Mouse (Mus musculus) cerebellum, postnatal 4 days (tissue): ENCODE measurements around the gene Armc7.
"Not testable (repeated sequence)": the region's sequence is repeated elsewhere in the genome, so short reads cannot be mapped to it uniquely, and the experiment has no call there.

Source experiments
- DNase-seq, 2 experiments: peaks; one replicate each; pipeline ENCODE4 v3.0.0; 2022; ENCODE audit warnings: low spot score in 2 of 2, mixed read lengths in 1 of 2

The Armc7 gene

DNA sequence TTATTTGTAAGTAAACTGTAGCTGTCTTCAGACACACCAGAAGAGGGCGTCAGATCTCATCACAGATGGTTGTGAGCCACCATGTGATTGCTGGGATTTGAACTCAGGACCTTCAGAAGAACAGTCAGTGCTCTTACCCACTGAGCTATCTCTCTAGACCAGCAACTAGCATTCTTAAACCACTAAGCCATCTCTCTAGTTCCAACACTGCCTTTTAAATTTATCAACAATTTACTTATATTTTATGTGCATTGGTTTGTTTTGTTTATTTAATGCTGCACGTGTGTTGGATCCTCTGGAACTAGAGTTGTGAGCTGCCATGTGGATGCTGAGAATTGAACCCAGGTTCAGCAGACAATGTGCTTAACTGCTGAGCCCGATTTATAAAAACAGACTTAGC, 51.0 kb downstream of the Armc7 start:
- not testable (repeated sequence) for DNase-seq

DNA sequence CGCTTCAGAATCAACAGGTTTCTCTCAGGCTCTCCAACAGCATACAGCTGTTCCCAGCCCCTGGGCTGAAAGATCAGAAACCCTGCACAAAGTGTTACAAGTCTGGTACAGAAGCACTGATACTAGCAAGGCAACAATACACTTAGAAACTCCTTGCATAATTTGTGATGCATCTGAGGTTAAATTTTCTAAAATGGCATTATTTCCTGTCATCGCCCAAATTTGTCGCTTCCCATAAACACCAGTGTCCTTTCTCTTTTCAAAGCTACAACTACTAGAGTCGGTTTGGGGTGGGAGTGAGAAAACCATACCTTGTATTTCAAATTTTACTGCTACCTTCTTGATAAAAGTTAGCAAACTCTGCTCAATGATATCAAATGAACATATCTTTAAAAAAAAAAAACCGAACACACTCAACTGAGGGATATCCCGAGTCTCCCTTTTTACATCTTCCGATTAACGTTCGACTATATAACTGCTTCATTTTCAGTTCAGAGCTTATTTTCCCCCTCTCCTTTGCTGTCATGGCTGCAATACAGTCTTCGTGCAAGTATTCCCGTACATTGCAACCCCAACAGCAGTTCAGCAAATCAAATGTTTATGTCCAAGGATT, 59.4 kb downstream of the Armc7 start:
- DNase-seq: no peak

DNA sequence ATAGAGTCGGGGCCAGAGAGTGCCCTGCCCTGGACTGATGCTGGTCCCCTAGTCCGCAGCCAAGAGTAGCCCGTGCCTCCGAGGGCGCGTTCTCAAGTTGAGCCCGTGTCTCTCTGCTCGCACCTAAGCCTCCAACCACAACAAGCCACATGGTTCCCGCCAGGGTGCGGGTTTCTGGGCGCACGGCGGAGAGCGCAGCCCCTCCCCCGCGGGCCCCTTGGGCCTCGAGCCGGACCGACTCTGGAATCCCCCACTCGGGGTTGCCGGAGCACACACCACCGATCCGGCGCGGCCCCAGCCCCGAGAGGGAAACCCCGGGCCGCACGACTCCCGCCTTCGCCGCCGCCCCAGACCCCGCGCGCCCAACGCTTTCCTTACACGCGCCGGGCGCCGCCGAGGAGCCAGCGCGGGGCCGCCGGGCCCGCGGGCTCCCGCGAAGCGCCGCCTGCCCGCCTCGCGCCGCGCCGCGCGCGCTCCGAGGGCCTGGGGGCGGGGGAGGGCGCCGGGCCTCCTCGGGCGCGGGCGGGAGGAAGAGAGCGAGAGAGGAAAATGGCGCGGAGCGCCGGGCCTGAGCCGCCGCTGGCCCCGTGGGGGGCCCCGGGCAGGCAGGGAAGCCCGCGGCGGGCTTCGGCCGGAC, 60.1 kb downstream of the Armc7 start:
- peak in 1 of 2 experiments; percentile 70 for DNase-seq

DNA sequence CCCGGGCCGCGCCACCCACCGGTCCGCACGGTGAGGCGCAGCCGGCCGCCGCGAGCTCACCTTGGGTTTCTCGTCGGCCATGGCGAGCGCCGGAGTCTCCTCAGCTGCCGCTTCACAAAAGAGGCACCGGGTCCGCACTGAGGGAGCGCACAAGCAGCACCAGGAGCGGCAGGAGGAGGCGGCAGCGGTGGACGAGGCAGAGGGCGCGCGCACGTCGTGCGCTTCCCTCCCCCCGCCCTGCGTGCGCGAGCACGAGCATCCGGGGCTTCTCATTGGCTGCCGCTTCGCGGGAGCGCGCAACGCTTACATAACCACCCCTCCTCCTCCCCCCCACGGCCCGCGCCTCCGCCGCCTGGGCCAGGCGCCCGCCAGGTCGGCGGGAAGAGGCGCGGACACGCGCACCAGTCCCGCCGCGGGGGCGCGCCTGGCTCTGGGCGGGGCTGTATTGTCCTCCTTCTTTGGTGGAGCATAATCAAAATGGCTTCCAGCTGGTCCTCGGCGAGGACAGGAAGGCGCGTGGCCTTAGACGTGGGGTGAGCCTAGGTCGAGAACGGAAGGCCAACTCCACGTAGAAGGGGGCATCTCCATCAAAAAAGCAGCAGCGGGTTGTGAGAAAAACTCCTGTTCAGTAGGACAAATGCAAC, 60.7 kb downstream of the Armc7 start, which contains the start of gene Sumo2:
Gene Sumo2 (minus strand): TSS at position 239 of the 644 bp plus-strand sequence.
- peak; percentile 99 to 100 for DNase-seq

DNA sequence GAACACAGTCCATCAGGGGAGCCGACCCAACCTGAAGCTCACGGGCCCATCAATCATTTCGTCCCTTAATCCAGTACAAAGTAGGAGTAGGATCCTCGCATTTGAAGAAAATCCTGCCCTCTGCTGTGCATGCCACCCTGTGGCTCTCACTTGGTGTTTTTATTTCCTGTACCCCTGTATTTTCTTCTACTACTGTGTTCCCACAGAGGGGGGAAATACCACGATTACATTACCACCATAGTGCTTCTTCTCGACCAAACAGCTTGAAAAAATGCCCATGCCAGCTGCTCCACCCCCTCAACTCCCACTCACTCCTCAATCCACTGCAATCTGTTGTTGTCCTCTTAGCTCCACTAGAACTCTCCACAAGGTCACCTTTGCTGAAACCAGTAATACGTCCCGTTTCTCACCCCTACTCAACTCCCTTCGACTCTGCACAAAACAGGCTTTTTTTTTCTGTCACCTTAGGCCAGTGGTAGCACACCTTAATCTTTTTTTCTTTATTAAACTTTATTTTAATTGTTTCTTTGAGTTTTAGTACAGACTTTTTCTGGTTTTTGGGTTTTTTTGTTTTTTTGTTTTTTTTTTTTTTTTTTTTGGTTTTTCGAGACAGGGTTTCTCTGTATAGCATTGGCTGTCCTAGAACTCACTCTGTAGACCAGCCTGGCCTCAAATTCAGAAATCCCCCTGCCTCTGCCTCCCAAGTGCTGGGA, 61.5 kb downstream of the Armc7 start:
- no peak for DNase-seq

DNA sequence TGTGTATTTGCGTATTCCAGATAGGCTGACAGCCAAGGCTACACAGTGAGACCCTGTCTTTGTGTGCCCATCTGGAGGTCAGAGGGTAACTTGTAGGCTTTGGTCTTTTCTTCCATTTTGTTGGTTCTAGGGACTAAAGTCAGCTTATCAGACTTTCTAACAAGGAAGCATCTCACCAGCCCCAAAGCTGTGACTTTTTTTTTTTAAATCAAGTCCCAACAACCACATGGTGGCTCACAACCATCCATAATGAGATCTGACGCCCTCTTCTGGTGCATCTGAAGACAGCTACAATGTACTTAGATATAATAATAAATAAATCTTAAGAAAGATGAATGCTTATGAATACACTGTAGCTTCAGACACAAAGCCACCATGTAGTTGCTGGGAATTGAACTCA, 62.6 kb downstream of the Armc7 start:
- DNase-seq: no peak
